Mouse (Mus musculus): ENCODE results near the gene Nup153.

DNA sequence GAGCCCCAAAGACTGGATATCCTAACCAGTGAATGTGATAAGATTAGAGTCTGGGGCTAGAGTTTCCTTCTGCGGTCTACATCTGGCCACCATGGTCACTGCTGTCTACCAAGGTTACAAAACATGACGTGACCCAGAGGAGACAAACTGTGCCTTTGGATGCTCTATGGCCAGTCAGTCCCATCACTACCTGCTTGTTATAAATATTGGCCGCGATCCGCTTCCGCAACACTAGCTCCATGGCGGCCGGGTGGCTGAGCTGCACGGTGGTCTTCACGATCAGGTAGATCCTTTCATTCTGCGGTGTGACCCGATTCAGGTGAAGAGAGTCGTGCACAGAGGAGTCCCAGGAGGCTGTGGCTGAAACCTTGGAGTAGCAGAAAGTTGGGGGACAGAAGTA, 44.8 kb upstream of the Nup153 start:
- no peak for TF ChIP-seq POLR2A (IDR thresholded peaks at IDR 0.05; ENCODE audit: insufficient read length, low read depth)
- TF ChIP-seq POLR2AphosphoS2 (IDR thresholded peaks at IDR 0.05; ENCODE audit: insufficient read length, low read depth): no peak
- no peak for TF ChIP-seq SRF (IDR thresholded peaks at IDR 0.05; ENCODE audit: control insufficient read depth, insufficient read length, low read depth)
- TF ChIP-seq MAX (IDR thresholded peaks at IDR 0.05; ENCODE audit: low read depth): no peak
- TF ChIP-seq USF1 (IDR thresholded peaks at IDR 0.05; ENCODE audit: low read depth): no peak
- no peak for TF ChIP-seq E2F4 (IDR thresholded peaks at IDR 0.05; ENCODE audit: insufficient read depth)

Data from myocyte (in vitro differentiated cells).